Mouse (Mus musculus) heart, embryonic 15.5 days (tissue): ENCODE data around the gene A830005F24Rik. TPM values are rescaled to one million over a fixed set of nuclear protein-coding genes. Genes with fewer than 3 reads are reported as not detected.
A peak's percentile ranks its signal among the peaks of the same experiment; 100 is the strongest.

Experiments used
- ATAC-seq: fragments of 200-750 bp; cut with Nextera tagmentation; replicated peaks from 2 replicates; pipeline ENCODE4 v1.8.0; 2017; ENCODE audit warnings: low read depth, moderate TSS enrichment; ENCODE audit not compliant: insufficient number of reproducible peaks, insufficient read depth, low FRiP score
- H3K27ac ChIP-seq: fragments of 300-500 bp; sonication (generic); 2 replicates; pipeline ENCODE4 v1.5.1; 2015; ENCODE audit warnings: mild to moderate bottlenecking, inconsistent platforms
- H3K27me3 ChIP-seq: fragments of 300-500 bp; sonication (generic); 2 replicates; pipeline ENCODE4 v1.6.1; 2015; ENCODE audit warnings: inconsistent platforms
- H3K36me3 ChIP-seq: fragments of 300-500 bp; sonication (generic); 2 replicates; pipeline ENCODE4 v1.6.1; 2015; ENCODE audit warnings: mild to moderate bottlenecking, inconsistent platforms
- H3K4me1 ChIP-seq: fragments of 300-500 bp; sonication (generic); replicated peaks from 2 replicates; pipeline ENCODE4 v1.6.1; 2015; ENCODE audit warnings: inconsistent platforms
- H3K4me2 ChIP-seq: fragments of 300-500 bp; sonication (generic); 2 replicates; pipeline ENCODE4 v1.6.1; 2015; ENCODE audit warnings: inconsistent platforms, mild to moderate bottlenecking, moderate library complexity
- H3K4me3 ChIP-seq: fragments of 300-500 bp; sonication (generic); 2 replicates; pipeline ENCODE4 v1.5.1; 2015; ENCODE audit warnings: mild to moderate bottlenecking, inconsistent platforms
- H3K9ac ChIP-seq: fragments of 300-500 bp; sonication (generic); 2 replicates; pipeline ENCODE4 v1.6.1; 2015; ENCODE audit warnings: mild to moderate bottlenecking, inconsistent platforms
- H3K9me3 ChIP-seq: fragments of 300-500 bp; sonication (generic); replicated peaks from 2 replicates; pipeline ENCODE4 v1.6.1; 2016; ENCODE audit warnings: inconsistent platforms
- WGBS: fragments of 180-500 bp; shearing (Covaris S2); methylation state at CpG from one replicate; pipeline ENCODE4 v1.1.7; 2015; ENCODE audit warnings: mixed read lengths; 5-methylcytosine and 5-hydroxymethylcytosine counted together
- polyA plus RNA-seq: library from polyadenylated mRNA; unstranded; fragments of >200 nt; fragmentation: Nextera tagmentation; extraction: Ambion mirVana; gene quantifications from 2 replicates; pipeline ENCODE4 v1.2.1, GENCODE M21; 2015

Gene A830005F24Rik
- polyA plus RNA-seq, 1 experiment from 2014 or later = 0.49 TPM

- Histone ChIP-seq H3K4me1 (peaks cover 36% of the 10 kb centered on the region), H3K9me3 (no peaks in the 10 kb centered on the region), H3K27me3 (no peaks in the 10 kb centered on the region), H3K36me3 (no peaks in the 10 kb centered on the region), H3K4me3 (peak overlapping the region; percentile 91), H3K27ac (peak overlapping the region; percentile 99), H3K9ac (peak overlapping the region; percentile 98), H3K4me2 (peak overlapping the region; percentile 63)
- WGBS = under 1% methylated on average over 63 of the region's 72 CpGs
- peak; percentile 88 for ATAC-seq
Measured at GRCm38 (mm10) chr13:48545476-48546281, 32.3 kb downstream of the A830005F24Rik start.

DNA sequence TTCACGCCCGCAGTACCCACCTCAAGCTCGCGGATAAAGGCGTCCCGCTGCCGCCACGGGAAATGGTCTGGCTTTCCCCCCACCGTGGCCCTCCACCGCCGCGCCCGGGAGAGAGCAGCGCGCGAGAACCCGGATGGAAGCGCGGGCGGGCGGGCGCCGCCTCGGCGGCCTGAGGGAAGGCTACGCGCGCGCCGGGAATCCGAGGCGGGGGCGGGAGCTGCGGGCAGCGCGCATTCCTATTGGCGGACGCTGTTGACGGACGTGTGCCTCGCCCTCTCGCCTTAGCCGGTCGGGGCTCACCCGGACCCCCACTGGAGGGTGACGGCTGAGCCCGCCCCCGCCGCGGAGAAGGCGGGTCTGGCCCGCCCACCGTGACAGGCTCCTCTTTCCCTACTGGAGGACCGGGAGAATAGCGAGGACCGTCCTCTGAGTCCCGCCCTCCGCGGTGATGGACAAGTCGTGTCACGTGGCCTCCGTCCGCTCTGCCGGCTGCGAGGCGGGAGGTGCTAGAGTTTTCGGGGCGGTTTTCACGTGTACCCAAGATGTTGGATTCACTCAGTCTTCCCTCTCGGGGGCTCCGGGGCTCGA lies 33.1 kb downstream of the A830005F24Rik start:
- Histone ChIP-seq H3K9me3 (no peaks in the 10 kb centered on the region), H3K9ac (peak overlapping the region; percentile 98), H3K27me3 (no peaks in the 10 kb centered on the region), H3K4me3 (peak overlapping the region; percentile 91), H3K27ac (peak overlapping the region; percentile 99), H3K4me2 (peak overlapping the region; percentile 70), H3K36me3 (no peaks in the 10 kb centered on the region), H3K4me1 (peaks cover 30% of the 10 kb centered on the region)
- ATAC-seq = peak; percentile 97
- WGBS = 0% methylated on average over 71 of the region's 72 CpGs

DNA sequence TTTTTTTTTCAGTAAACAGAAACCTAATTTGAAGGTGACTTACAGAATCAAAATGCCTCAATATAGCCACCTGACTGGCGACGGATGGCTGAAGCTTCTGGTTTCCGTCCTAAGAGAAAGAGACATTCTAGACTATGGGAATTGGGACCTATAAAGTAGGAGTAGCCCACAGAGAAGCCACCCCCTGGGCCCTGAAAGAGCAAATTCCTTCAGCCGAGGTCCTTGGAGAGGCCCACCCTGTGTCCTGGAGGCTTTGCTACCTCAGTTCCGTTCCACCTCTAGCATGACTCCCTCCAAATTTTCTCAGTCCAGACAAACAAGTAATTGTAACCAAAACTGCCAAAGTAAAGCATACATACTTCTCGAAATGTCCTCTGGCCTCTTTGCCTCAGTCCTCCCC lies 34.3 kb downstream of the A830005F24Rik start:
- H3K4me2 ChIP-seq = no peak overlapping the region
- no peaks in the 10 kb centered on the region for H3K27me3 ChIP-seq
- no peak for ATAC-seq
- H3K9ac ChIP-seq = no peak overlapping the region
- 92% methylated on average over 6 of the region's 6 CpGs for WGBS
- no peak overlapping the region for H3K4me3 ChIP-seq
- no peak overlapping the region for H3K27ac ChIP-seq
- peaks cover 34% of the 10 kb centered on the region for H3K4me1 ChIP-seq
- H3K9me3 ChIP-seq = no peaks in the 10 kb centered on the region
- H3K36me3 ChIP-seq = no peaks in the 10 kb centered on the region

DNA sequence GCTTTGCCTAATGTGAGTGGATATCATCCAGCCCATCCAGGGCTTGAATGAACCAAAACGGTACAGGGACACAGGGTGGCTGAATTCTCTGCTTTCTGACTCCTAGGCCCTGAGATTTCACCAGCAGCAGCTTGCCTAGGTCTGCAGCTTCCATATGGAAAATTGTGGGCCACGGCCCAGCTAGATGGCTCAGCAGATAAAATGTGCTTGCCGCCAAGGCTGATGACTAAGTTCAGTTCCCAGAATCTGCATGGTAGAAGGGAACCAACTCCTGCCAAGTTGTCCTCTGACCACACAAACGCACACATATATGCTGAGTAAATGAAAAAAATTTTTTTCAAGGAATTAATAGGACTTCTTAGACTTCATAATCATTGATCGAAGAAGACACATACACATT lies 34.9 kb downstream of the A830005F24Rik start:
- Histone ChIP-seq H3K4me1 (peaks cover 39% of the 10 kb centered on the region), H3K4me2 (no peak overlapping the region)
- 84% methylated on average over 5 of the region's 5 CpGs for WGBS

GRCm38 (mm10) chr13:48552181-48553090 lies 39.1 kb downstream of the A830005F24Rik start:
- ATAC-seq = peak; percentile 92
- Histone ChIP-seq H3K27me3 (no peaks in the 10 kb centered on the region), H3K27ac (peak overlapping the region; percentile 97), H3K9ac (peak overlapping the region; percentile 52), H3K36me3 (no peaks in the 10 kb centered on the region), H3K4me3 (peak overlapping the region; percentile 39), H3K4me2 (peak overlapping the region; percentile 69), H3K4me1 (peaks cover 23% of the 10 kb centered on the region), H3K9me3 (no peaks in the 10 kb centered on the region)
- 21% methylated on average over 21 of the region's 21 CpGs for WGBS

More for the DNA sequence above, 34.9 kb downstream of the A830005F24Rik start:
- Histone ChIP-seq H3K9me3 (no peaks in the 10 kb centered on the region), H3K27ac (no peak overlapping the region), H3K9ac (no peak overlapping the region), H3K27me3 (no peaks in the 10 kb centered on the region), H3K36me3 (no peaks in the 10 kb centered on the region), H3K4me3 (no peak overlapping the region)
- no peak for ATAC-seq

DNA sequence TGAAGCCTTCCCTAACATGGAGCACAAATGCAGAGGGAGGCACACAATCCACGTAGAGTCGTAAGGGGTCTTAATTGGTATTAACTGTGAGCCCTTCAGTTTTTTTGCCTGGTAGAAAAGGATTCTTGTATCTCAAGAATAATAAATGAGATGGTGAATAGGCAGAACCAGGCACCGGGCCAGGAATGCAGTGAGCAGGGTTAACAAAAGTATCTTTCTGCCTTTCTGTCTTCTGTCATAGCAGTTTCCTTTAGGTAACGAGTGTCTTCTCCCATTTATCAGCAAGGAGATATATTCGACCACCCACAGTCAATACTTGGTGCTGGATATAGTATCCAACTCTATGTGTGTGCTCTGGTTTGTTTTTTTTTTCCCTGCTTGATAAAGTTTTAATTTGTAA lies 40.1 kb downstream of the A830005F24Rik start:
- H3K4me3 ChIP-seq = no peak overlapping the region
- WGBS = 47% methylated on average over 5 of the region's 5 CpGs
- H3K9me3 ChIP-seq = no peaks in the 10 kb centered on the region
- H3K4me2 ChIP-seq = no peak overlapping the region
- H3K27ac ChIP-seq = peak overlapping the region; percentile 97; the same call in 1 of the 2 replicates
- no peak for ATAC-seq
- H3K9ac ChIP-seq = no peak overlapping the region
- no peaks in the 10 kb centered on the region for H3K27me3 ChIP-seq
- H3K36me3 ChIP-seq = no peaks in the 10 kb centered on the region
- H3K4me1 ChIP-seq = peaks cover 23% of the 10 kb centered on the region

- no peak for ATAC-seq
- H3K36me3 ChIP-seq = no peaks in the 10 kb centered on the region
- H3K4me1 ChIP-seq = peaks cover 21% of the 10 kb centered on the region
- H3K9ac ChIP-seq = no peak overlapping the region
- H3K4me2 ChIP-seq = no peak overlapping the region
- no peaks in the 10 kb centered on the region for H3K9me3 ChIP-seq
- H3K27me3 ChIP-seq = no peaks in the 10 kb centered on the region
- no peak overlapping the region for H3K4me3 ChIP-seq
- 89% methylated on average over 1 of the region's 1 CpGs for WGBS
- H3K27ac ChIP-seq = no peak overlapping the region
Measured at GRCm38 (mm10) chr13:48554552-48554951, 41.2 kb downstream of the A830005F24Rik start.

GRCm38 (mm10) chr13:48555976-48556375 lies 42.6 kb downstream of the A830005F24Rik start:
- Histone ChIP-seq H3K9ac (no peak overlapping the region), H3K27ac (no peak overlapping the region), H3K4me3 (no peak overlapping the region), H3K4me2 (no peak overlapping the region), H3K4me1 (peaks cover 19% of the 10 kb centered on the region), H3K27me3 (no peaks in the 10 kb centered on the region), H3K9me3 (no peaks in the 10 kb centered on the region), H3K36me3 (no peaks in the 10 kb centered on the region)
- 72% methylated on average over 1 of the region's 1 CpGs for WGBS
- ATAC-seq = no peak

DNA sequence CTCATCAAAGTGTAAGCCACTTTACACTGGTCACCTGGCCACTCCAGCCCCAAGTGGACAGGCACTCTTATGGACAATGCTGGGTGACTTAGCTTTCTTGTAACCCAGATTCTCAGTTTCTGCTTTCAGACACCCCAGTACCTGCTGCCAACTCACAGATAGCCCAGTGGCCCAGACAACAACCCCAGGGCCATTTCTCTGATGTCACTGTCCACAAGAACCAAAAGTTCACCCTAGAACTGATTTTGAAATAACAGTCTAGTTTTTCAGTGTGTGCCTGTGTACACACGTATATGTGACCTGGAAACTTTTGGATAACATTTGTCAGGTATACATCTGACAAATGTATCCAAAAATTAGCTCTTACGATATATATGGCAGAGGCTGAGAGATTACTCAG lies 48.1 kb downstream of the A830005F24Rik start:
- 86% methylated on average over 2 of the region's 2 CpGs for WGBS
- ATAC-seq = no peak
- H3K4me2 ChIP-seq = no peak overlapping the region

DNA sequence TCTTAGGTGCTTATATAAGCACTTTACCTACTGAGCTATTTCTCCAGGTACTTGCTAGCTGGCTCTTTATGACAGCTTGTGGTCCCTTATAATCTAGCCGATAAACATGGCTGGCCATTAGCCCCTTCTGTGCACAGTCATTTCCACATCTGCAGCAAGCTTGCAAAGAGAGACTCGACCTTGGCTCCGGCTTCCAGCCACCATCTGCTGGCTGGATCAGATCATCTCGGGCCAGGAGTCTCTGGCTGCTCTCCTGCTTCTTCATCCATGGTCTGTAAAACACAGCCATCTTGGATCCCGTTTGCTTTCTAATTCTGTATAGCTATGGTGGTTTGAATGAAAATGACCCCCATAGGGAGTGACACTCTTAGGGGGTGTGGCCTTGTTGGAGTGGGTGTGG lies 49.0 kb downstream of the A830005F24Rik start:
- no peak overlapping the region for H3K9ac ChIP-seq
- peaks cover 14% of the 10 kb centered on the region for H3K4me1 ChIP-seq
- no peaks in the 10 kb centered on the region for H3K27me3 ChIP-seq
- WGBS = 85% methylated on average over 5 of the region's 5 CpGs
- no peaks in the 10 kb centered on the region for H3K36me3 ChIP-seq
- no peak for ATAC-seq
- H3K9me3 ChIP-seq = no peaks in the 10 kb centered on the region
- H3K4me3 ChIP-seq = no peak overlapping the region
- no peak overlapping the region for H3K4me2 ChIP-seq
- no peak overlapping the region for H3K27ac ChIP-seq

More for the DNA sequence above, 48.1 kb downstream of the A830005F24Rik start:
- Histone ChIP-seq H3K9ac (no peak overlapping the region), H3K27ac (no peak overlapping the region), H3K4me3 (no peak overlapping the region), H3K9me3 (no peaks in the 10 kb centered on the region), H3K4me1 (peaks cover 10% of the 10 kb centered on the region), H3K36me3 (no peaks in the 10 kb centered on the region), H3K27me3 (no peaks in the 10 kb centered on the region)
